Mouse (Mus musculus) forebrain, embryonic 11.5 days (tissue): ENCODE data around the gene Pptc7. TPM values are rescaled to one million over a fixed set of nuclear protein-coding genes. Genes with fewer than 3 reads are reported as not detected.

ENCODE experiments used
- ATAC-seq: fragments of 200-750 bp; cut with Nextera tagmentation; replicated peaks from 2 replicates; pipeline ENCODE4 v1.8.0; 2017; ENCODE audit warnings: moderate TSS enrichment; ENCODE audit not compliant: low FRiP score
- DNase-seq: peaks from one replicate; pipeline ENCODE4 v3.0.0-alpha.2; 2017; ENCODE audit warnings: low spot score
- H3K27ac ChIP-seq: fragments of 300-500 bp; sonication (generic); 2 replicates; pipeline ENCODE4 v1.5.1; 2014; ENCODE audit warnings: low read depth, low read length
- H3K27me3 ChIP-seq: fragments of 300-500 bp; sonication (generic); 2 replicates; pipeline ENCODE4 v1.6.1; 2014; ENCODE audit warnings: mild to moderate bottlenecking, low read length, mixed read lengths; ENCODE audit not compliant: control insufficient read depth, insufficient read depth
- H3K36me3 ChIP-seq: fragments of 300-500 bp; sonication (generic); 2 replicates; pipeline ENCODE4 v1.6.1; 2014; ENCODE audit warnings: mild to moderate bottlenecking, low read length, moderate library complexity, mixed read lengths; ENCODE audit not compliant: control insufficient read depth, insufficient read depth
- H3K4me1 ChIP-seq: fragments of 300-500 bp; sonication (generic); replicated peaks from 2 replicates; pipeline ENCODE4 v1.6.1; 2014; ENCODE audit warnings: low read length, mixed read lengths; ENCODE audit not compliant: control insufficient read depth, insufficient read depth
- H3K4me2 ChIP-seq: fragments of 300-500 bp; sonication (generic); 2 replicates; pipeline ENCODE4 v1.6.1; 2014; ENCODE audit warnings: low read depth, mild to moderate bottlenecking, low read length, moderate library complexity, mixed read lengths; ENCODE audit not compliant: severe bottlenecking
- H3K4me3 ChIP-seq: fragments of 300-500 bp; sonication (generic); 2 replicates; pipeline ENCODE4 v1.5.1; 2014; ENCODE audit warnings: low read depth, low read length
- H3K9ac ChIP-seq: fragments of 300-500 bp; sonication (generic); 2 replicates; pipeline ENCODE4 v1.6.1; 2014; ENCODE audit warnings: low read length
- H3K9me3 ChIP-seq: fragments of 300-500 bp; sonication (generic); 2 replicates; pipeline ENCODE4 v1.6.1; 2016; ENCODE audit warnings: low read length, mixed read lengths; ENCODE audit not compliant: control insufficient read depth
- WGBS: fragments of 180-500 bp; shearing (Covaris S2); extraction: QIAGEN DNeasy Blood & Tissue Kit; methylation state at CpG from one replicate; pipeline ENCODE4 v1.1.7; 2014; 5-methylcytosine and 5-hydroxymethylcytosine counted together
- polyA plus RNA-seq: library from polyadenylated mRNA; unstranded; fragments of >200 nt; fragmentation: Nextera tagmentation; extraction: Ambion mirVana; gene quantifications from 2 replicates; pipeline ENCODE4 v1.2.1, GENCODE M21; 2014

Pptc7 gene
- polyA plus RNA-seq, 1 experiment from 2014 or later: 9.1 TPM

DNA sequence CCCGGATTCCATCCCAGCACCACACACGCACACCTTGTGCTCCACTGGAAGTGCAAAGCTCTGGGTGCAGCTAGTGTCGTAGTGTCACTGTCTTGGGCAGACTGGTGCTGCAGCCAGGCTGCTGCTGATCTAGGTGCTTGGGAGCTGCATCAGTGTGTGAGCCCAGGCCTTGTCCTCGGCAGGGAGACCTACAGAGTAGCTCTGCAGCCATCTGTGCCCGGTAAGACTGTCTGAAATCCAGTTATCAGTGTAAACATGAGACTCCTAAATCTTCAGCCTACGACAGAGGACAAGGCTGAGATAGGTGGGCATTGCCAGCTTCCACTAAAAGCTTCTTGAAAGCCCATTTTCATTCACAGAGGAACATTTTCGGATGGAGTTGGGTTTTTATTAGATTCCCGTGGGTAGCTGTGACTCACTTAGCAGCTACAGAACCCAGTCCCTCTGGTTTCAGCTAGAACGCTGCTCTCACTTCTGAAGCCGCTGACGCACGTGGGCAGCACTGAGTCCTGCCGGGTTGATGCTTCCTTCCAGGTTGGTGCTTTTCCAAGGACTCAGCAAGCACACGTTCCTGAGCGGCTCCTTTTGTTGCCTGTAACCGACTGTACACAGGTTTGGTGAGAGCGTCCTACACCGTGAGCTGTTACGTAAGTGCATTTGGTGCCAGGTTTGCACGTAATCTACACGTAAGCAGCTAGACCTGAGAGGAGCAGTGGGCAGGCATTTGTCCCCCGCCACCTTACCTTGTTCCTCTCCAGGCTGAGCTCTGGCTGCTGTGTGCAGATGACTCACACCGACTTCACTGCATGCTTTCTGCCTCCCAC, 40.7 kb downstream of the Pptc7 start:
- 92% methylated on average over 23 of the region's 23 CpGs for WGBS
- DNase-seq (no peak), ATAC-seq (no peak)
- H3K27ac ChIP-seq: no peak overlapping the region
- no peaks in the 10 kb centered on the region; the same call in 1 of the 2 replicates for H3K36me3 ChIP-seq
- no peak overlapping the region for H3K9ac ChIP-seq
- H3K27me3 ChIP-seq: no peaks in the 10 kb centered on the region
- H3K4me1 ChIP-seq: no peaks in the 10 kb centered on the region
- H3K4me2 ChIP-seq: no peak overlapping the region
- H3K9me3 ChIP-seq: no peaks in the 10 kb centered on the region
- no peak overlapping the region for H3K4me3 ChIP-seq

DNA sequence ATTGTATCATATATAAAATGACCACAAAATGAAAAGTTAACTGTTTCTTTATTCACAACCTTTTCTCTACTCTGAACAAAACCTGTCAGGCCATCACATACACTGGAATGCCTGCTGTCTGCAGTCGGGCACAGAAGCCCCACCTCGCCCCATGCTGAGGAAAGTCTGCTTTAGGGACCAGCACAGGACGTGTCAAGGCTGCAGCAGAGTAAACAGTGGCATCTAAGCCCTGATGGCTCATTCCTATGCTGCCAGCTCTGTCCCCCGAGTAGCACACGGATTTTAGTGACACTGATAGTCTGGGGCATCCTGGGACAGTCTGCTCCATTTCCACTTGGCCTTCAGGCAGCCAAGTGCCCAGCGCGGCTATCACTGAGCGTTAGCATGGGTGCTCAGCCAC, 41.3 kb downstream of the Pptc7 start:
- WGBS: 88% methylated on average over 8 of the region's 8 CpGs
- Histone ChIP-seq H3K27me3 (no peaks in the 10 kb centered on the region), H3K4me2 (no peak overlapping the region), H3K27ac (no peak overlapping the region), H3K9me3 (no peaks in the 10 kb centered on the region), H3K9ac (no peak overlapping the region), H3K4me1 (no peaks in the 10 kb centered on the region), H3K36me3 (no peaks in the 10 kb centered on the region; the same call in 1 of the 2 replicates), H3K4me3 (no peak overlapping the region)
- DNase-seq: no peak
- no peak for ATAC-seq

DNA sequence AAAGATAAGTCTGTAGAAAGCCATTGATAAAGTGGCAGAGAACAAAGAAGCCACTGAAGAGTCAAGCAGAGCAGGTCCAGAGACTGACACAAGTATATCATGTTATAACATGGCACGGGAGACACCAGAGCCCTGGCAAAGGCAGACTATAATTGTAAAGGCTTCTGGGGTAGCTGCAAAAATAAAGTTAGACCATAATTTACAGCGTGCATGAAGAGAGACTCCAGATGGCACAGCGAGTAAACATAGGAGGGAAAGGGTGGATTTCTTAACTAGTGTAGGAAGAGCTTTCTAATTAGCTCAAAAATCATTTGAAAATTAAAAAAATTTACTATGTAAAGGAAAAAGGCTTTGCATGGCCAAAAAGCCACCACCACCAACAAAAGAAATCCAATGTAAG, 43.1 kb downstream of the Pptc7 start:
- Histone ChIP-seq H3K9ac (no peak overlapping the region), H3K4me3 (no peak overlapping the region), H3K4me1 (no peaks in the 10 kb centered on the region), H3K27ac (no peak overlapping the region), H3K9me3 (no peaks in the 10 kb centered on the region), H3K36me3 (no peaks in the 10 kb centered on the region; the same call in 1 of the 2 replicates), H3K27me3 (no peaks in the 10 kb centered on the region), H3K4me2 (no peak overlapping the region)
- ATAC-seq (no peak), DNase-seq (no peak)
- WGBS: 97% methylated on average over 3 of the region's 3 CpGs

DNA sequence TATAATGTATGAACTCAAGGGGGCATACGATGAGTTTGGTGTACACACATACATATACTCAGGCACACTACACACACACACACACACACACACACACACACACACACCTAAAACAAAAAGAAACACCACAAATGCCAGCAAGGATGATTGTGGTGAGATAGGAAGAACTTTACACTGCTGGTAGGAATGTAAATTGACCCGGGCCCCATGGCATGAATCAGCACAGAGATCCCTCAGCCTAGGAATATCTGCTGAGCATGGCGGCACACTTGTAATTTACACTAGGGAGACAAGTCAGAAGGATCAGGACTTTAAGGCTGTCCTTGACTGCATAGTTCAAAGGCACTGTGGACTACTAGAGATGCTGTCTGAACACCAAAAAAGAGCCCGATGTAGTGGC, 46.1 kb downstream of the Pptc7 start:
- no peak for ATAC-seq
- Histone ChIP-seq H3K27me3 (no peaks in the 10 kb centered on the region), H3K4me2 (no peak overlapping the region), H3K9me3 (no peaks in the 10 kb centered on the region), H3K9ac (no peak overlapping the region), H3K4me1 (no peaks in the 10 kb centered on the region), H3K4me3 (no peak overlapping the region), H3K27ac (no peak overlapping the region), H3K36me3 (no peaks in the 10 kb centered on the region)
- WGBS: 94% methylated on average over 4 of the region's 4 CpGs
- DNase-seq: no peak

DNA sequence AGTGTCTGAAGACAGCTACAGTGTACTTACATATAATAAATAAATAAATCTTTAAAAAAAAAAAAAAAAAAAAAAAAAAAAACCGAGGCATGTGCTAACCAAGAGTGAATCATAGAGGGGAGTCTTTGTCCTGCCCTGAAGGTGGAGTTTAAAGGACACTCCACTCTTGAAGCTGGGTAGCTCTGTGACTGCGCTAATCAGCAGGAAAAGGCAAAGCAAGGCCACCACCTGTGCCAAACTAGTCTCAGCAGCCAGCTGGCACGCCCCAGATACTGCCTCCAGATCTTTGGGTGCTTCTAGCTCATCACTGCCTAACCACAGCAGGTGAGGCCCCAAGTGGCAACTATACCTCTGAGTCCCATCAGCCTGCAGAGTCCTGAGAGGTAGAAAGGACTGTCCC, 50.5 kb downstream of the Pptc7 start:
- no peak overlapping the region for H3K4me2 ChIP-seq
- H3K9ac ChIP-seq: no peak overlapping the region
- no peaks in the 10 kb centered on the region for H3K4me1 ChIP-seq
- DNase-seq: no peak
- H3K4me3 ChIP-seq: no peak overlapping the region
- no peak for ATAC-seq
- H3K27me3 ChIP-seq: no peaks in the 10 kb centered on the region
- no peaks in the 10 kb centered on the region for H3K36me3 ChIP-seq
- no peak overlapping the region for H3K27ac ChIP-seq
- H3K9me3 ChIP-seq: no peaks in the 10 kb centered on the region
- 86% methylated on average over 3 of the region's 3 CpGs for WGBS

DNA sequence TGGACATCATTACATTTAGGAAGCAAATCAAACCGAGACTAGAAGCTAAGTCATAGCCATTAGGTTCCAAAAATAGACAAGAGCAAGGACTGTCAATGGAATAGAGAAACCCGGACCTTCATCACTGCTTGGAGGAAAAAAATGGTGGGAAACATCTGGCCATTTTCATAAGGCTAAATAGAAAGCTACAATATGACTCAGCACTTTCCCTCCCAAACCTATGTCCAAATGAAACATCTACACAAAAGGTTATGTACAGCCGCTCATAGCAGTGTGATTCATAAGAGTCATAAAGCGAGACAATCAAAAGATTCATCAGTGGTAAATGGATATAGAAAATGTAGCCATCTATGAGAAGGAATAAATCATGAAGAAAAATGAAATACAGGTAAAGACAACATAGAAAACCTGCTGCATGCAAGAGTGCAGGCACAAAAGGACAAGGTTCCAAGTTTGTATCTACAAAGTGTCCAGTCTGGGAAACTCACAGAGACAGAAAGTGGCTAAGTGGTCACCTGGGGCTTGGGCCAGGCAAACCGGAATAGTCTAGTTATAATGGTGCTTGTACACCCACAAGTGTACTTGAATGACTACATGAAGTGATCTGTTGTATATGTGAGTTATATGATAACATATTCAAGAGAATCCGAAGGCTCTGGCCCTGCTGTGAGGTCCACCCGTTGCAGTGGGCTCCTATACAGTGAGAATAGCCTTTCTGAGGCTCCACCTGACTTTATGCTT, 52.6 kb downstream of the Pptc7 start:
- Histone ChIP-seq H3K36me3 (no peaks in the 10 kb centered on the region), H3K4me2 (no peak overlapping the region), H3K27ac (no peak overlapping the region), H3K4me3 (no peak overlapping the region), H3K27me3 (no peaks in the 10 kb centered on the region), H3K9me3 (no peaks in the 10 kb centered on the region), H3K9ac (no peak overlapping the region), H3K4me1 (no peaks in the 10 kb centered on the region)
- ATAC-seq (no peak), DNase-seq (no peak)
- WGBS: 89% methylated on average over 7 of the region's 7 CpGs

DNA sequence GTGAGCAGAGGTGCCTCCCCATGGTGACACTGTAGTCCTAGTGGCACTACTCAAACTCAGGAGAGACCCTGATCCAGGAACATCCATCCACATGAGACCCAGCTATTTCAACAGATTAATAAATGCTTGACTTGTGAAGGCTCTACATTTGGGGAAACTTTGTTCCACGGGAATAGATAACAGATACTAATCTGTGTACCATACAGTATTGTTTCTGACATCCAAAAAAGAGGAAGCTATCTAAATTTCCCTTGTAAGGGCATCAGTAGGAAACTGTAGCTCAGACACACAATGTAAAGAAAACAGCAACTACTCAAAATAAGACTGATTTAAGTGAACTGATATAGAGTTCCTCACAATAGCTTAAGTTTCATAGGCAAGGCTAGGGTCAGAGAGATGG, 58.7 kb downstream of the Pptc7 start:
- no peaks in the 10 kb centered on the region for H3K27me3 ChIP-seq
- peaks cover 3% of the 10 kb centered on the region for H3K9me3 ChIP-seq
- no peak overlapping the region for H3K4me2 ChIP-seq
- 86% methylated on average over 1 of the region's 1 CpGs for WGBS
- H3K9ac ChIP-seq: no peak overlapping the region
- DNase-seq (no peak), ATAC-seq (no peak)
- H3K4me1 ChIP-seq: no peaks in the 10 kb centered on the region
- no peak overlapping the region for H3K27ac ChIP-seq
- no peaks in the 10 kb centered on the region for H3K36me3 ChIP-seq
- no peak overlapping the region for H3K4me3 ChIP-seq

DNA sequence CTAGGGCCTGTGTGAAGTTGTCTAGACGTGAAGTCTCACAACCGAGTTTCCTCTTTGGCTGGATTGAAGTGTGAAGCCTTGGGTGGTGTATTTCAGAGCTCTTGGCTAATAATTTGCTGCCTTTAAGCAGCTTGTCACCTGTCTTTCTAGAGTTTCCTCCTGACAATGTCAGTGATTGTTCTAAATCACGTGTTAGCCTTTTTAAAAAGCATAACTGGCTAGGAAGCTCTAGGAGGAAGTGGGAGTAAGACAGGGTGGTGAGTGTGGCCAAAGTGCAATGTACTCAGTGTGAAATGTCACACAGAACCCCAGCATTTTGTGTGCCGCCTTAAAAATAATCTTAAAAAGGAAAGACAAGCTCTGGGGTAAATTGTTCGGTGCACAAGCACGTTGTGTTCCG, 59.6 kb downstream of the Pptc7 start:
- H3K36me3 ChIP-seq: no peaks in the 10 kb centered on the region

More for the DNA sequence above, 59.6 kb downstream of the Pptc7 start:
- Histone ChIP-seq H3K9ac (no peak overlapping the region), H3K4me2 (no peak overlapping the region), H3K27ac (no peak overlapping the region), H3K4me3 (no peak overlapping the region), H3K9me3 (peaks cover 3% of the 10 kb centered on the region), H3K27me3 (no peaks in the 10 kb centered on the region), H3K4me1 (no peaks in the 10 kb centered on the region)
- ATAC-seq (no peak), DNase-seq (no peak)
- 58% methylated on average over 7 of the region's 7 CpGs for WGBS
